Mouse (Mus musculus) urinary bladder, adult 18-20 months (tissue): Measurements from ENCODE around the gene Hemk1.

Experiments
- DNase-seq, 2 experiments: peaks; one replicate each; pipeline ENCODE4 v3.0.0; 2022; ENCODE audit warnings: low spot score in 2 of 2, mixed read lengths in 2 of 2

The Hemk1 gene

DNA sequence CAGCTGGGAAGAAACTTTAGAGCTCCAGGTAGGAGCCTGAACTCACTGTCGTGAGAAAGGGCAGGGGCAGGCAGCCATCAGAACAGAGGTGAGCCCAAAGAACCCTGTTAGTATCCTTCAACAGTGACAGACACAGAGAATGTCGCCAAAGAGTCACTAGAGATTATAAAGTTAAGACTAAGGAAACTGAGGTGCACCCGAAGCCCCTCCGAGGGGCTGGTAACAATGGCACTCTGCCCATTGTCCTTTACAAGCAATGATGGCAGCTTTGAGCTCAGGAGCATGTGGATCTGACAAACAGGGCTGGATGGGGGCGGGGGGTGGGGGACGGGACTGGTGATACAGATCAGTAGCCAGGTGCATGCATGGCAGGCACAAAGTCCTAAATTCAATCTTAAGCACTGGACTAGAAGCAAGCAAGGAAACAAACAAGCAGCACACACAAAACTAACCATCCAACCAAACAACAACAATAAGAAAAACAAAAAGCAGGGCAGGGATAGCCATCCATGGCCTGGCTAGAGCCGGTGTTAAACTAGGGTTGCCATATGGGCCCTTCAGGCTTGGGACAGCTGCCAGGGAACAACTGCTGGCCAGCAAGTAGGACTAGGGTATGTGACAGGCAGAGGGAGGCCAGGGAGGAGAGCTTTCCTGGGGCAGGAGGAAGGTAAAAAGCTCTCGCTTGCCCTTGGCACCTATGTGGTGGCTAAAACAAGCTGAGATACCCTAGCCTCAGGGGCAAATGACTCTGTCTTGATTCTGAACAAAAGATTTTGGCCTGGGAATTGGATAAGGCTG lies 5.2 kb upstream of the Hemk1 start:
- DNase-seq, result no peak

GRCm38 (mm10) chr9:107342201-107342709 lies 4.1 kb upstream of the Hemk1 start:
- DNase-seq, result no peak

GRCm38 (mm10) chr9:107340911-107341645 lies 2.9 kb upstream of the Hemk1 start:
- no peak for DNase-seq

DNA sequence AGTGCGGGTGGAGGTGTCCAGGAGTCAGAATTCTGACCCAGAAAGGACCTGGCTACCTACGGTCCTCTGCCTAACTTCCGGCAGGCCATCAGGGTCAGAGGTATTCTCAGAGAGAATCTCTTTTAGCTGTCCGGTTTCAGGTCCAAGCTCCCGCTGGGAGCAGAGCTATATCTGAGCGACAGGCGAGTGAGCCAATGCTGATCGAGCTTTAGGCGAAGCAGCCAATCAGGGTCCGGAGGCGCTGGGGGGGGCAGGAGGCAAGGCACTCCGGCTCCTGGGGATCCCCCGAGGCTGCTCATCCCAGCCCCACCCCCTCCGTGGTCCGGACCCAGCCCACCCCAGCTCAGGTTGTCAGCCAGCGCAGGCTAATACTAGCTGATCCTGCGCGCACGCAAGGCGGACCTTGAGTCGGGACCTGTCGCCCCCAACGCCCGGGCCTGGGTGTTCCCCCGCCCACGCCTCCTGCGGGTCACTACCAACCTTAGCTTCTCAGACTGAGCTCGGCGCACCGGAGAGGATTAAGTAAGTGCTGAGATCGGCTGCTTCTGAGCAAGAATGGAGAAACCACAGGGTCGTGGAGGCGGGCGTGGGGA lies 2.2 kb upstream of the Hemk1 start, which contains the start of gene 6430571L13Rik:
6430571L13Rik (plus strand) TSS at position 336 of the 593 bp plus-strand sequence.
- peak; percentile 89 for DNase-seq

GRCm38 (mm10) chr9:107336386-107336785 lies 1.8 kb downstream of the Hemk1 start:
- no peak for DNase-seq

- DNase-seq, result peak; percentile 56 to 69
These were observed 2.2 kb downstream of the Hemk1 start for GRCm38 (mm10) chr9:107335909-107336308.

DNA sequence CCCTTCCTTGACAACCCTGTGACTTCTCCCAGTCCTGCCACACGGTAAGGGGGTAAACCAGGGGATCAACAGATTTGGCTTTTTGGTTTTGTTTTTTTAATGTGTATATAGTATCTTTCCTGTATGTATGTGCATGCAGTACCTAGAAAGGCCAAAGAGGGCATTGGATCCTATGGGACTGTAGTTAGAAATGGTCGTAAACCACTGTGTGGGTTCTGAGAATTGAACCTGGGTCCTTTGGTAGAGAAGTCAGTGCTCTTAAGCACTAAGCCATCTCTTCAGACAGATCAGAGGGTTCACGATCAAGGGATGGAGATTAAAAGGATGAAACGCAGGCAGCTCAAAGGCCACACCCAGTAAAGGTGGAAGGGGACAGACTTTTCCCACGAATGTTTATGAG lies 3.1 kb downstream of the Hemk1 start:
- no peak for DNase-seq

DNA sequence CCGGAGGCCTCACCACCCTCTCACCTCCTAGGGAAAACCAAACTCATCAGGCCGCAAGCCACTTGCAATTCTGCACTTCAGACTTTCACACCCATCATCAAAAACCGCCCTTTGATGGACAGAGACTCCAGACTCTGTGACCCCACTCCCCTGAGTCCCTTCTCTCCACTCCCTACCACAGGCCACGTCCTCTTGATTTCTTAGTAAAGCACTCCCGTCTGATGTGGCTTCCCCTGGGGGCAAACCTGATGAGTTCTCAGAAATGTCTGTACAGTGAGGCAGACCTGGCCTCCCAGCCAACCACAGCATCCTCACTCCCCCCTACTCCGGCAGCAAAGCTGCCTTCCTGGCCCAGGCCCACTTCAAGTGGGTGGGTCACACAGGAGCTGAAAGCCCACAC lies 3.8 kb downstream of the Hemk1 start:
- DNase-seq, result no peak

DNA sequence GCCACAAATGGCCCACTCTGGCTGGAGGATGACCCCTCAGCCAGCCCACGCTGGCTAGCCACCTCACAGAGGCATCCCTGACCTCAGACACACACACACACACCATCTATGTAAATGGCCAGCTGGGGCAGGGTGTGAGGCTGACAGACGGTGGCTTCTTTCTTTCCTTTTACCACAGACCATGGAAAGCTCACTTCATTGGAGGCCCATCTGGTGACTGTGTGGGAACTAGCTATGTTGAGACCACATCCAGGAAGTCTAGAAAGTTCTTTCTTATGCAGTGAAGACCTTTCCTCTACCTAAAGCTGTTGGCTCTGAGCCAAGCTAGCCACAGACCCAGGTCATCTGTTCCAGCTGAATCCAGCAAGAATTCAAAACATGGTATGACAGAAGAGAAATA lies 4.5 kb downstream of the Hemk1 start:
- DNase-seq, result no peak

DNA sequence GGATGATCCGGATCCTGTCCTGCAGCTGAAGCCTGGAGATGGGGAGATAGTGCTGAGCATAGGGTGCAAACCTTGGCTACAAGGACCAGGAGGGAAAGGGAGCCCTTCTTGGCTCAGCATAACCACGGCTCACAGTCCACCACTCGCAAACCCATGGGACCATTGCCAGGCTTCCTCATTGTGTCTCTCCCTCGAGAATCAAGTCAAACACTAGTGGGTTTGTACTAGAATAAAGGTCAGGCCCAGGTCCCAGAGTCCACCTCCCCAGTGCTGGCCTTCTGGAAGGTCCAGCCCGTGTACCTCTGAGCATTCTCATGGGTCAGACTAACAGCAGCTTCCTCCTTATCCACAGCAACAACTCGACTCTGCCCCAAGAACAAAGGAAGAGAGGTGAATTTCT lies 7.4 kb downstream of the Hemk1 start:
- no peak for DNase-seq

DNA sequence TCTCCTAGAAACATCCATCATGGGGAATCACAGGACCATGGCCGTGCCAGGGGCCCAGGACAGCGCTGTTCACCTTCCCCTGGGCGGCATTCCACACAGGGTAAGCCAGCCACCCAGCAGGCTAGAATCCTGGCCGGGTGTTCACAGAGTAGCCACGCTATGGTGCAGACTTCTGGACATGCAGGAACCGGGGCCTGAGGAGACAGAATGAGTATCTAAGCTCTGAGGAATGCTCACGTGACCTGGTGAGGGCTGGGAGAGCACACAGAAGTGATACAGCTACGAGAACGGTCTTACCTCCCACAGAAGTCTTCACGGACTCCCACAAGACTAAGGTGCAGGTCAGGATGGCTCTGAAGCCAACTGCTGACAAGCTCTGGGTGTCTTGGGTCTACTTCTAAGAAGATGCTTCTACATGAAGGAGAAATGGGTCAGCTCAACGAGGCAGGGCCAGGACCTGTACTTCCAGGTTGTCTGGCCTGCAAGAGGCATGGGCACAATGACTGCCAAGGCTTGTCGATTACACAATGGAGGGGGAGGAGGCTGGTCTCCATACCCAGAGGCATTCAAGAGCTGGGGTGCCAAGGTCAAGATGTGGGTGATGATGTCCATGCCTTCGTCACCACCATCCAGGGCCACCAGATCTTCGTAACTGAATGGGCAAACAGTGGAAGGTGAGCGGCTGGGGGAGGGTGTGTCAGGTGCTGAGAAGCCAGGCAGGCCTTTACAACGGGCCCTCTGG lies 10.1 kb downstream of the Hemk1 start:
- DNase-seq, result no peak

DNA sequence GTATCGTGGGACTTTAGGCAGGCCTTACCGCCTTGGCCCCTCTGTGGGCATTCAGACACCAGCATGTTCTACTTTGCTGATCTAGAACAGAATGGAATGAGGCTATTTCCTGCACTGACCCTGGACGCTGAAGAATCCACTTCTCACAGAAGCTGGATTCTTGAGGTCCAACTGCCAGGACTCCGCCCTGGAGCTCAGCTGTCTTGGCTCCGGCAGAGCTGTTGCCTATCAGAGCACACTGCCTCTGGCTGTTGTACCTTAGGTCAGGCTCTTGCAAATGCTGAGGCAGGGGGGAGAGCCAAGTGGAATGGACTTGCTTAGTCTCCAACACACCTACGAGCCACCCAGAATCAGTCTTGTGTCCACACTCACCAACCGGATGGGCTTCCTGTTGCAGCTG lies 12.2 kb downstream of the Hemk1 start:
- no peak for DNase-seq

DNA sequence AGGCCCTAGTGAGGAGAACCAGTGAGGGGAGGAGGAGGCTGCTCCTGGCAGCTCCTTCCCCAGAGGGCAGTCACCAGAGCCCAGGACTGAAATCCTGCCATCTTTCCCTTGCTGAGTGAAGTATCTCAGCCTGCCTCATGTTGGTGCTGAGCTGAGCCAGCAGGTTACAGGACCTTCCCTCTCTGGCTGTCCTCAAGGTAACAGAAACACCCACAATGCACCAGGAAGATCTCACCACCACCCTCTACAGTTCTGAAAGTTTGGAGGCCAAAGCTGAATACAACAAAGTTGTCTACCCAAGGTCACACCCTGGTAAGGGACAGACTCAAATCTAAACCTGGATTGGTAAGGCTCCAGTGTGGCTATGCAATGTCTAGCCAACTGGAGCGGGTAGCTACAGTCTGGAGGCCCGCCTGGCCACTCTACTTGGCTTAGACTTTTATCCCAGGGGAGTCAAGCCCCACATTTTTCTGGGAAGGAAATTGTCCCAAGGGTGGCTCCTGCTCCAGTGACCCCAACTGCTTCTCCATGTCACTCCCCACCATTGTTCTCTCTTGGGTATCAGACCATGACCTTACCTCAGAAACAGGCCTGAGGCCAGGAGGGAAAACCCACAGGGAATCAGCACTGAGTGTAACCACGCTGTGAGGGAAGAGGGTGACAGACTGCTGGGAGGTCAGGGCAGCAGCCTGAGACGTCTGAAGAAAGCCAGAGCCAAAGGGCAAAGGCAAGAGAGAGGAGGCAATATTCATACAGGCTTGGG lies 13.2 kb downstream of the Hemk1 start:
- DNase-seq, result no peak

- peak in 1 of 2 experiments; percentile 48 for DNase-seq
These were observed 14.6 kb downstream of the Hemk1 start for GRCm38 (mm10) chr9:107323558-107323957.

GRCm38 (mm10) chr9:107322461-107323050 lies 15.6 kb downstream of the Hemk1 start:
- no peak for DNase-seq

DNA sequence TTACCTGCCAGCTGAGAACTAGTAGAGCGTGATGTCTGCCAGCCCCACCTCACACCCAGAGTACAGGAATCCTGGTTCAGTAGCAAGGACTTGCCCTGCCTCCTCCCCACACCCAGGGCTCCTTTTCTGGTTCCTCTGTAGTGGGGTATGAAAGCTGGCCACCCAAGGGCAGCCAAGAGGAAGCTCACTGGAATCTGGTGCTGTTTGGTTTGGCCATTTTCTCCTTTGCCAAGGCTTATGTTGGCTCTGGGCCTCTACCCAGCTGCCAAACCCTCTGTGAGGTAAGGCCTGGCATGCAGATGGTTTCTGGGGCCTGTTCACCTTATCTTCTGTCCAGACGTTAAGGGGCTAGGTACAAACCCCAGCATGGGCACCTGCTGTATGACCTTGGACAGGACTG lies 22.4 kb downstream of the Hemk1 start:
- no peak for DNase-seq

GRCm38 (mm10) chr9:107313926-107314325 lies 24.2 kb downstream of the Hemk1 start:
- no peak for DNase-seq

GRCm38 (mm10) chr9:107312811-107313584 lies 25.2 kb downstream of the Hemk1 start:
- DNase-seq, result no peak

DNA sequence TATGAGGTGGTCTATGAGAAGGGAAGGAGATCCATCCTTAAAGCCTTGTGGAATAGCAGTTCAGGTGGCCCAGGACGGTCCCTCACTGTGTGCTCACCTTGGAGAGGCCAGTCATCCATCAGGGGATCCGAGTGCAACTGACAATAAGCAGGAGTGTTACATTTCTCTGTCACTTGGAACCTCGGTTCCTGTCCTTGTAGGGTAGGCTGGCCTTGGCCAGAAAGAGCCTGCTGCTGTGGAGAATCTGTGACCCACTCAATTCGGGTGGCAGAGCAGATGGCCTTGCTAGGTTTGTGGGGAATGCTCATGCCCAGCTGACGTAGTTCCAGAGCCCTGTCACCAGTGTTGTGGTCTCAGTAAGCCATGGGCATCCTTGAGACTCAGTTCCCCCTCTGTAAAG lies 28.6 kb downstream of the Hemk1 start:
- no peak for DNase-seq

DNA sequence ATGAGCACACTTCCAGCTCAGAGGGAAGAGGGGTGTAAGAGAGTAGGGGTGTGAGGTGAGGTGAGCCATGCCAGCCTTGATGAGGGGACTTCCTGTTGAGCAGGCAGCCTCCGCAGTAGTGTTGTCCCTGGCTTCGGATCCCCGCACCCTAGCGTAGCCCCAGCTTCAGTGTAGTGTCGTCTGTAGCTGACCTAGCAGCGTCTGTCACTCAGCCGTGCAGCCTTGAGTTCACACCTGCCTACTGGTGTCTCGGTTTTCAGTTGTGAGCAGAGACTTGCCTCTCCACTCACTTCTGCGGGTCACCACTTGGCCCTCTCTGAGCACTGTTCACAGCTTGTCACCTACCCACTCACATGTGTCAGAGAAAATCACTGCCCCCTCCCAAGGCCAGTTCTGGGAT lies 29.0 kb downstream of the Hemk1 start:
- no peak for DNase-seq
